Mouse (Mus musculus): Measurements from ENCODE around the gene Slc25a5. TPM values are rescaled to one million over a fixed set of nuclear protein-coding genes. Genes with fewer than 3 reads are reported as not detected.

Gene Slc25a5
- total and polyA plus RNA-seq, 3 experiments, result 261 to 504 (median 382) TPM

- DNase-seq, result no peak
Observed at GRCm38 (mm10) chrX:36803189-36803588, 7.7 kb downstream of the Slc25a5 start.

DNA sequence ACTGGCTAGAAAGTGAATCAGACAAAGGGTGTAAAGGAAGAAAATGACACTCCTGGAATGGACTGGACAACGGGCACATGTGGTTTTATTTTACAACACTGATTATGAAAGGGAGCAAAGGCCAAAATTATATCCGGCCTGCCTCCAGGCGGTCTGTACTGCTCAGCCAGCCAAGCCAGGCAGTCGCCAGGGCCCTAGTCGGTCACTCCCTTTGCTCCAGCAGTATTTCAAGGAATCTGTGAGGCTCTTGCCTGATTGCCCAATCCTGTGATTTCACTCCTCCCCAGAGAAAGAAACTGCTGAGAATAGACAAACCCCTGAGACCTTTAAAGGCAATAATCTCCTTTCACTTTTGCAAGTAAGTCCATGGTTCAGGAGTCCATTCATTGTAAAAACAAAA, 8.7 kb downstream of the Slc25a5 start:
- peak; percentile 56 for DNase-seq

GRCm38 (mm10) chrX:36805466-36806235, 10.2 kb downstream of the Slc25a5 start:
- no peak for DNase-seq

GRCm38 (mm10) chrX:36807360-36808317, 12.2 kb downstream of the Slc25a5 start:
- DNase-seq, result peak; percentile 94

DNA sequence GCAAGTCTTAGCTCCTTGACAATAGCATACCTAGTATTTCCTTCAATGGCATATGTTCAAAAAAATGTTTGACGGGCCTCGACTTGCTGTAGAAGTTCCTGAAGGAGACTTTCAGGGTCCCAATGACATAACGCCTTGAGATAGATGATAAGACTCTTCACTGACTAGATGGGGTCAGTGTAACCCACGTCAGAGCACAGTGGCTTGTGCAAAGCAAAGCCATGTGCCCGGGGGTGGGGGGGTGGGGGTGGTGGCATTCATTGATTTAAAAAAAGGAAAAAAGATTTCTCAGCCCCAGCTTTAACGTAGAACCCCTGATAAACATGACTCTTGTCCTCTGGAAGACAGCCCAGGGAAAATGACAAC, 12.8 kb downstream of the Slc25a5 start:
- no peak for DNase-seq

GRCm38 (mm10) chrX:36811377-36811776, 15.9 kb downstream of the Slc25a5 start:
- DNase-seq, result no peak

GRCm38 (mm10) chrX:36814161-36814836, 18.8 kb downstream of the Slc25a5 start:
- no peak for DNase-seq

GRCm38 (mm10) chrX:36815022-36815421, 19.6 kb downstream of the Slc25a5 start:
- no peak for DNase-seq

DNA sequence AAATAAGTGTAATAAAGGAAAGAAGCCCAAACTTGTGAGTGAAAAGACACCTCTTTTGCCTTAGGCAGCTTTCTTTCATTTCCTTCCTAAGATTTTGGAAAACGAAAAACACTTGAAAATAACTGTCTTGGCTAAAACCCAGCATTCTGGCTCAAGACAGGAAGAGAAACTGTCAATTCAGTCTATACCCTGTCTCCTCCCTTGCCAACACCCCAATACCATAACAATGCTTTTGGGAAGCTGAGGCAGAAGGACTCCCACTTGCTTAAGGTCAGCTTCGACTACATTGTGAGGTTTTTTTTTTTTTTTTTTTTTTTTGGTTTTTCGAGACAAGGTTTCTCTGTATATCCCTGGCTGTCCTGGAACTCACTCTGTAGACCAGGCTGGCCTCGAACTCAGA, 20.0 kb downstream of the Slc25a5 start:
- no peak for DNase-seq

GRCm38 (mm10) chrX:36816368-36816899, 21.0 kb downstream of the Slc25a5 start:
- no peak for DNase-seq

DNA sequence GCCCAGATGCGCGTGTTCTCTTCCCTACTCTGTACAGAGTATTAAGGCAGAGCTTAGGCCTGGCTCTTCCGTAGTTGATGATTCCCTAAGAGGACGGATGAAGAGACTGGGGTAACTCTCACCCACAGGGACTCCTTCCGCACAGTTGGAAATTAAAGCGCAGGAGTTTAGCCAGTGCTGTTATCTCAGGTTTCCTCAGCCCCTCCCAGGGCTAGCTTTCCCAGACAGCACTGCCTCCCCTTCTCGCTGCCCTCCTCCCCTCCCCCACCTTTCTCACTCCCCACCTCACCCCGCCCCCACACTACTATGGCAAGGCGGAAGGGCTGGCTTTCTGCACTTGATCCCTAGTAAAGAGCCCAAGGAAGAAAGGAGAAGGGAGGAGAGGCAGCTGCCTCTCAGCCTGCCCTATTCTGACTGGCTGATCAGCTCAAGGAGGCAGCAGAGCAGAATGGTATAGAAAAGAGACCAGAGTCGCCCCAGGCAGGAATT, 21.5 kb downstream of the Slc25a5 start:
- DNase-seq, result no peak

GRCm38 (mm10) chrX:36819575-36819974, 24.1 kb downstream of the Slc25a5 start:
- DNase-seq, result no peak

DNA sequence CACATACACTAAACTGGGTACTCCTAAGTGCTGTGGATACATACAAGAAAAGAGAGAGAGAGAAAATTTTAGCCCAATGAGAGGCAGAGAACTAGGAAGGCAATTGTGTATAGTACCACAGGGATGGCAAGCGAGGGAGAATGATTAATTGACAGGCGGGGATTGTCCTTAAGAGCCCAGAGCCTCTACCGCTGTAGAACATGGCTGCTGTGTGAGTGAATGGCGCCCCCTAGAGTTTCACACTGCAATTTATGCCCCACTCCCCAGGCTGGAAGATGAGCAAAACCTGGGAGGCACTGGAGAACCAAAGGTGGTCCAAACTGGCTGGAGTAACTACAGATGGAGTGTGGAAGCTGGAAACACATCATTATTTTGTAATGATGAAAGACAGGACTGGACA, 24.8 kb downstream of the Slc25a5 start:
- DNase-seq, result peak; percentile 56

DNA sequence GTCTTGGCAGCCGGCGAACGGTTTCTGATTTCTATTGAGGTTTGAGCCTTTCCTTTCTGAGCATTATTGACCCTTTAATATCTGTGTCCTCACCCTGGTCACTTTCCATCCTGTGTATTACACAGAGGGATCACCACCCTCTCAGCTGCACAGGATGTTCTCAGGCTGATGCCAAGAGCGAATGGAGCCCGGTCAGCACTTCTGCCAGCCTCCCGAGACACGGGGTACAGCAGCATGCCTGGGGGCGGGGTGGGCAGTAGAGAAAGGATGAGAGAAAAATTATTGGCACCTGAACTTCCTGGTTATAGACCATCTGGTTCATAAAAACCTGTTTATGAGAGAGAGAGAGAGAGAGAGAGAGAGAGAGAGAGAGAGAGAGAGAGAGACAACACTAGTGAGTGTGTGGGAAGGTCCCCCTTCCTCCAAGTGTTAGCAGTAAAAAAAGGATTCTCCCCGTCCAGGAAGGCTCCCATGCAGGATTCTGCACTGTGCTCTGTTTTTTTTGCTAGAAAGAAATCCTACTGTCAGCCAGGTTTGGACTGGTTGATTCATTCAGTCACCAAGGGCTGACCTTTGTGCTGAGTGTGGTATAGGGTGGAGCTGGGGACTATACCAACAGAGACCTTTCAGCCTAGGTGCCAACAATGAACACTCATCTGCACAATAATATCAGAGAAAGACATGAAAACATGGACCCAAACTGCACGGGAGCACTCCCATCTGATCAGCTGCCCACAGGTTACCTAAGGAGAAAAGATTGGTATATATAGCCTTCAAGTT, 28.7 kb downstream of the Slc25a5 start:
- no peak for DNase-seq

DNA sequence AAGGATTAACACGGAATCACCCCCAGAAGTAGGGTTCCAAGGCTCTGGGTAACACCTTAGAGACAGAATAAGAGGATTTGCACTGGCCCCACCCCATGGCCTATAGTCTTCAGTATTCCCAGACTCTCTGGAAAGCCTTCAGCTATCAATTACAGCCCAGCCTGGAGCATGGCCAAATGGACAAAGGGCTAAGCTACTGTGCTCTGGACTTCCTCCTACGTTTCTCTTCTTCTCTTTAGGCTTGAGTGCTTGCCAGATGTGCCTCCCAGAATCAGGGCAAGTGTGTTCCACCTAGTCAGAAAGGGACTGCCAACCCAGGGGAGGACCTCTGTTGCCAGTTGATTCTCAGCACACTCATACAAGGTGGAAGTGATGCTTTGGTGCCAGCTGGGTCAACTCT, 29.6 kb downstream of the Slc25a5 start:
- no peak for DNase-seq

DNA sequence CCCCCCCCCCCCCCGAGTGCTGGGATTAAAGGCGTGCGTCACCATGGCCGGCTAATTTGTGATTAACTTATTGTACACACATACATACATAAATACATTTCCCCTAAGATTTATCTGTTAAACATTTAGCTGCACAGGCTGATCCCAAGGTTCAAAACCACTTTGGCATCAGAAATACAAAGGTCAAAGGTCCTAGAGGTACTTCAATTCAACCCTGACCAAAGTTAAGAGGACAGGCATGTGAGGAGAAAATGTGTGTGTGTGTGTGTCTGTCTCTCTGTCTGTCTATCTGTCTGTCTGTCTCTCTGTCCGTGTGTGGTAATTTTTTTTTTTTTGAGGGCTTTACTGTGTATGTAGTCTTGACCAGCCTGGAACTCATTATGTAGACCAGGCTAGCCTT, 31.4 kb downstream of the Slc25a5 start:
- DNase-seq, result no peak

GRCm38 (mm10) chrX:36830271-36830670, 34.8 kb downstream of the Slc25a5 start:
- DNase-seq, result peak; percentile 78

GRCm38 (mm10) chrX:36831632-36832031, 36.2 kb downstream of the Slc25a5 start:
- no peak for DNase-seq

- DNase-seq, result peak; percentile 55
Observed at GRCm38 (mm10) chrX:36833397-36834084, 38.1 kb downstream of the Slc25a5 start.

DNA sequence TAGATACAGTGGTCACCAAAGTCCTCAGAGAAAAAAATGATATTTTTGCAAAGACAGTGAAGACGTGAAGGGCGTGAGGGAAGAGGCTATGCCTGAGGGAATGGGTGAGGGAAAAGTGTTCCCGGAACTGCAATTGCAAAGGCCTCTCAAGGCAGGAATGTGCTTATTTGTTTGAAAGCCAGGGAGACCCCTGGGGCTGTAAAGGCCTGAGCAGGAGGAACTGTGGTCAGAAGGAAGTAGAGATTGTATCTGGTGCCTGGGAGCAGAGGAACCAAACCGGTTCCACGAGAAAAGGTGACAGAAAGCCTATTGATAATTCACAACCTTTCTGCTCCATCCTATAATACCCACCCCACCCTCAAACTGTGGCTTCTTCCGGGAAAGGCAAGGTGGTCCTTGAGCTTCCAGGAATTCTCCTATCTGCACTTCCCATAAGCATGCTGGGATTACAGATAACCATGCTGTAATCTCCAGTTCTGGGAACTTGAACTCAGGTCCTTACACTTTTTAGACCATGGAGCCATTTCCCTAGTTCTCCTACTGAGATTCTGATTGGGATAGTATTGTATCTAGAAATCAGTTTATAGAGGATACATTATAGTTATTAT, 41.7 kb downstream of the Slc25a5 start:
- no peak for DNase-seq
